Mouse (Mus musculus) liver, embryonic 11.5 days (tissue): Measurements from ENCODE around the gene Dnaaf2. TPM values are rescaled to one million over a fixed set of nuclear protein-coding genes. Genes with fewer than 3 reads are reported as not detected.
A peak's percentile ranks its signal among the peaks of the same experiment; 100 is the strongest.

Source experiments
- ATAC-seq: fragments of 200-750 bp; cut with Nextera tagmentation; replicated peaks from 2 replicates; pipeline ENCODE4 v1.8.0; 2017; ENCODE audit warnings: moderate number of reproducible peaks, mild to moderate bottlenecking, moderate TSS enrichment, moderate library complexity; ENCODE audit not compliant: low FRiP score
- DNase-seq: peaks from one replicate; pipeline ENCODE4 v3.0.0-alpha.2; 2017; ENCODE audit warnings: low spot score
- H3K27ac ChIP-seq: fragments of 300-500 bp; sonication (generic); 2 replicates; pipeline ENCODE4 v1.5.1; 2014; ENCODE audit warnings: mild to moderate bottlenecking, low read depth, low read length, control low read depth
- H3K27me3 ChIP-seq: fragments of 300-500 bp; sonication (generic); replicated peaks from 2 replicates; pipeline ENCODE4 v1.6.1; 2014; ENCODE audit warnings: low read length, mixed read lengths; ENCODE audit not compliant: control insufficient read depth, insufficient read depth
- H3K36me3 ChIP-seq: fragments of 300-500 bp; sonication (generic); 2 replicates; pipeline ENCODE4 v1.6.1; 2014; ENCODE audit warnings: mild to moderate bottlenecking, low read length, moderate library complexity, mixed read lengths; ENCODE audit not compliant: control insufficient read depth, insufficient read depth
- H3K4me1 ChIP-seq: fragments of 300-500 bp; sonication (generic); replicated peaks from 2 replicates; pipeline ENCODE4 v1.6.1; 2014; ENCODE audit warnings: low read length, mixed read lengths; ENCODE audit not compliant: control insufficient read depth, insufficient read depth
- H3K4me2 ChIP-seq: fragments of 300-500 bp; sonication (generic); 2 replicates; pipeline ENCODE4 v1.6.1; 2014; ENCODE audit warnings: mild to moderate bottlenecking, control low read depth, moderate library complexity
- H3K4me3 ChIP-seq: fragments of 300-500 bp; sonication (generic); 2 replicates; pipeline ENCODE4 v1.5.1; 2014; ENCODE audit warnings: low read depth, low read length, control low read depth
- H3K9ac ChIP-seq: fragments of 300-500 bp; sonication (generic); 2 replicates; pipeline ENCODE4 v1.6.1; 2014; ENCODE audit warnings: low read depth, low read length, control low read depth
- H3K9me3 ChIP-seq: fragments of 300-500 bp; sonication (generic); 2 replicates; pipeline ENCODE4 v1.6.1; 2016; ENCODE audit warnings: low read length, inconsistent platforms, mixed read lengths; ENCODE audit not compliant: control insufficient read depth
- WGBS: fragments of 180-500 bp; shearing (Covaris S2); extraction: QIAGEN DNeasy Blood & Tissue Kit; methylation state at CpG from one replicate; pipeline ENCODE4 v1.1.7; 2014; 5-methylcytosine and 5-hydroxymethylcytosine counted together
- polyA plus RNA-seq: library from polyadenylated mRNA; unstranded; fragments of >200 nt; fragmentation: Nextera tagmentation; extraction: Ambion mirVana; gene quantifications from 2 replicates; pipeline ENCODE4 v1.2.1, GENCODE M21; 2014

Dnaaf2 gene
- 12.2 and 14.0 TPM in 2 replicates for polyA plus RNA-seq

- WGBS: under 1% methylated on average over 18 of the region's 18 CpGs
- ATAC-seq (peak; percentile 42), DNase-seq (peak; percentile 82)
- Histone ChIP-seq H3K36me3 (peaks cover 20% of the 10 kb centered on the region; the same call in 1 of the 2 replicates), H3K27me3 (no peaks in the 10 kb centered on the region), H3K27ac (peak within 1 kb of the TSS; percentile 89), H3K9ac (peak within 1 kb of the TSS; percentile 96), H3K4me1 (peaks cover 14% of the 10 kb centered on the region), H3K9me3 (no peaks in the 10 kb centered on the region), H3K4me3 (peak within 1 kb of the TSS; percentile 99), H3K4me2 (peak within 1 kb of the TSS; percentile 82)
These were observed at the start of gene Dnaaf2 for GRCm38 (mm10) chr12:69198164-69198535. Gene Dnaaf2 (minus strand): TSS chr12:69198429.

- no peaks in the 10 kb centered on the region for H3K27me3 ChIP-seq
- H3K9ac ChIP-seq: peak overlapping the region; percentile 89
- no peaks in the 10 kb centered on the region for H3K36me3 ChIP-seq
- DNase-seq: peak; percentile 75
- under 1% methylated on average over 57 of the region's 64 CpGs for WGBS
- H3K4me2 ChIP-seq: peak overlapping the region; percentile 77
- peak; percentile 78 for ATAC-seq
- no peaks in the 10 kb centered on the region for H3K9me3 ChIP-seq
- peaks cover 8% of the 10 kb centered on the region for H3K4me1 ChIP-seq
- H3K27ac ChIP-seq: peak overlapping the region; percentile 75
- peak overlapping the region; percentile 73 for H3K4me3 ChIP-seq
These were observed 43.7 kb upstream of the Dnaaf2 start for GRCm38 (mm10) chr12:69241771-69242431.

- Histone ChIP-seq H3K9me3 (no peaks in the 10 kb centered on the region), H3K9ac (peak overlapping the region; percentile 89), H3K27me3 (no peaks in the 10 kb centered on the region), H3K4me3 (peak overlapping the region; percentile 73), H3K4me1 (peaks cover 8% of the 10 kb centered on the region), H3K4me2 (peak overlapping the region; percentile 77), H3K36me3 (no peaks in the 10 kb centered on the region), H3K27ac (peak overlapping the region; percentile 75; the same call in 1 of the 2 replicates)
- 0% methylated on average over 3 of the region's 3 CpGs for WGBS
- ATAC-seq: peak; percentile 11; the same call in 1 of the 2 replicates
- no peak for DNase-seq
These were observed 43.2 kb upstream of the Dnaaf2 start for GRCm38 (mm10) chr12:69241405-69241770.

- no peaks in the 10 kb centered on the region for H3K9me3 ChIP-seq
- no peak for ATAC-seq
- peak within 1 kb of the TSS; percentile 75 for H3K27ac ChIP-seq
- no peaks in the 10 kb centered on the region for H3K36me3 ChIP-seq
- peak within 1 kb of the TSS; percentile 73 for H3K4me3 ChIP-seq
- peak within 1 kb of the TSS; percentile 89 for H3K9ac ChIP-seq
- no peaks in the 10 kb centered on the region for H3K27me3 ChIP-seq
- peaks cover 8% of the 10 kb centered on the region for H3K4me1 ChIP-seq
- DNase-seq: no peak
- WGBS: 63% methylated on average over 6 of the region's 6 CpGs
- peak within 1 kb of the TSS; percentile 77 for H3K4me2 ChIP-seq
These were observed 42.6 kb upstream of the Dnaaf2 start, which contains the start of gene Klhdc1 for GRCm38 (mm10) chr12:69240876-69241275. Gene Klhdc1 (plus strand): TSS chr12:69241176.

- ATAC-seq (no peak), DNase-seq (no peak)
- 32% methylated on average over 3 of the region's 3 CpGs for WGBS
- no peaks in the 10 kb centered on the region for H3K36me3 ChIP-seq
- H3K9me3 ChIP-seq: no peaks in the 10 kb centered on the region
- H3K9ac ChIP-seq: no peak overlapping the region
- no peak overlapping the region for H3K4me2 ChIP-seq
- no peak overlapping the region for H3K4me3 ChIP-seq
- peaks cover 8% of the 10 kb centered on the region for H3K4me1 ChIP-seq
- H3K27me3 ChIP-seq: no peaks in the 10 kb centered on the region
- no peak overlapping the region for H3K27ac ChIP-seq
These were observed 40.1 kb upstream of the Dnaaf2 start for GRCm38 (mm10) chr12:69238284-69238683.

GRCm38 (mm10) chr12:69235782-69236181, 37.6 kb upstream of the Dnaaf2 start:
- no peak for ATAC-seq
- Histone ChIP-seq H3K36me3 (no peaks in the 10 kb centered on the region), H3K9ac (no peak overlapping the region), H3K9me3 (no peaks in the 10 kb centered on the region), H3K4me1 (peaks cover 3% of the 10 kb centered on the region), H3K4me2 (no peak overlapping the region), H3K27me3 (no peaks in the 10 kb centered on the region), H3K27ac (no peak overlapping the region), H3K4me3 (no peak overlapping the region)
- 86% methylated on average over 6 of the region's 6 CpGs for WGBS
- no peak for DNase-seq

- Histone ChIP-seq H3K9me3 (no peaks in the 10 kb centered on the region), H3K4me2 (no peak overlapping the region), H3K9ac (no peak overlapping the region), H3K4me1 (peaks cover 8% of the 10 kb centered on the region; the same call in 1 of the 2 replicates), H3K27me3 (no peaks in the 10 kb centered on the region), H3K36me3 (no peaks in the 10 kb centered on the region), H3K4me3 (no peak overlapping the region), H3K27ac (no peak overlapping the region)
- ATAC-seq: no peak
- WGBS: 57% methylated on average over 2 of the region's 2 CpGs
- DNase-seq: no peak
These were observed 31.0 kb upstream of the Dnaaf2 start for GRCm38 (mm10) chr12:69229251-69229650.

- Histone ChIP-seq H3K9ac (peak within 1 kb of the TSS; percentile 69), H3K36me3 (no peaks in the 10 kb centered on the region), H3K27me3 (no peaks in the 10 kb centered on the region), H3K4me1 (peaks cover 8% of the 10 kb centered on the region; the same call in 1 of the 2 replicates), H3K27ac (peak within 1 kb of the TSS; percentile 64), H3K4me3 (peak within 1 kb of the TSS; percentile 58), H3K9me3 (no peaks in the 10 kb centered on the region), H3K4me2 (peak within 1 kb of the TSS; percentile 77)
- DNase-seq: peak; percentile 93
- WGBS: under 1% methylated on average over 37 of the region's 37 CpGs
- ATAC-seq: peak; percentile 93
These were observed 29.7 kb upstream of the Dnaaf2 start, which contains the start of gene Pole2 for GRCm38 (mm10) chr12:69227776-69228466. Gene Pole2 (minus strand): TSS chr12:69228195.
